Mouse (Mus musculus) monocyte, adult 5-6 weeks (primary cell): ENCODE results near the gene Spem1. TPM values are rescaled to one million over a fixed set of nuclear protein-coding genes. Genes with fewer than 3 reads are reported as not detected.

ENCODE experiments used
- ATAC-seq: fragments of 153-309, 156-312 bp; replicated peaks from 2 replicates; pipeline ENCODE4 v1.8.0; 2017; ENCODE audit warnings: mild to moderate bottlenecking; ENCODE audit not compliant: low TSS enrichment, insufficient number of reproducible peaks, severe bottlenecking, poor library complexity, low FRiP score
- total RNA-seq: library from RNA; stranded (forward); fragments of 200-1000, 200-491, 200-594 nt; gene quantifications from 3 replicates; pipeline ENCODE4 v1.2.3, GENCODE M21; 2017

Spem1 gene
- total RNA-seq, 1 experiment from 2014 or later = not detected

DNA sequence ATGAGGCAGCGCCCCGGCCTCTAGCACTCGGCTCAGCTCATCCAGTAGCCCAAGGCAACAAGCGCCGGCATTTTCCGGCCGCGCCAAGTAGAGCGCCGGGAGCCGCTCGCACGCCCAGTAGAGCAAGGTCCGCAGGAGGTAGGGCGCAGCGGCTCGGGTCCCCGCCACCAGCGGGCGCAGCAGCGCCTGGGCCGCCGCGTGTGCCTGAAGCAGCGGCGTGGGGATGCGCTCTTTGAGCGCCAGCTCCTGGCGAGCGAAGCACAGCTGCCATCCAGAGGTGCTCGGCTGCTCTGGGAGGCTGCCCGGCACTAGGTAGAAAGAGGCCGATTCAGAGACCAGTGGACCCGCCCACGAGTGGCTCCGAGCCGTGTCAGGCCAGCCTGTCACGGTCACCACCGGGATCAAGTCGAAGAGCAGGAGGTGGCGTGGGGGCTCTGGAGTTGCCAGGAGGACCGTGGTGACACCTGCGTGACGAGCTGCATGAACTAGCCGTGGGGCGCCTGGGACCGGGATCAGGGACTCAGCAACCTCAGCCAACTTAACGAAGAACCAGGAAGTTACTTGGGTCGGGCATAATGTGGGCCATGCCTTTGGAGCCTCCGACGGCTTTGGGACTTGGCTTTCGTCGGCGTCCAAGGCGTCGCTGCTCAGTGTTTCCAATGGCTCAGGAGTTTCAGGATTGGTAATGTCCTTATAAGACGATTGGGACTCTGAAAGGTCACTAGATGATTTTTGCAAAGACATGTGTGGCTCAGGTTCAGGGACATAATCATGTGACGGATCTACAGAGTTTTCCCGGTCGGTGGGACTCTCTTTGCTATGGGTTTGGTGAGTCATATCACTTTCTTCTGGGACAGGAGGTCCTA is 18.0 kb downstream of the Spem1 start:
- peak; percentile 36 for ATAC-seq

DNA sequence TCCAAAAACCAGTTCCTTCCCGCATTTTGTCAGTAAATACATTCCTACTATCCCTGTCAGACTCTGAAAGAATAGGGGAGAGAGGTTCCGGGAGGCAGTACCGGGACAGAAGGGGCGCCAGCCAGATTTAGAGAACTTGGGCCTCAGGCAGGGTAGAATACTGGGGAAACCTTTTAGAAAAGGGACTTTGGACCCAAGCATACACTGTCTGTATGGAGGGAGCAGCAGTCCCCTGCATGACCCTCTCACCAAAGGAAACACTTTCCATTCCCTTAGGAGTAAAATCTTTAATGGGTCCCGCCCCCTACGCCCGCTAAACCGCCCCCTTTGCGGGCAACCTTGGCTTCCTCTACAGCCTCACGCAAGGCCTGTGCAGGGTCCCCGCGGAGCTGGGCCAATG is 18.7 kb downstream of the Spem1 start:
- ATAC-seq = no peak

DNA sequence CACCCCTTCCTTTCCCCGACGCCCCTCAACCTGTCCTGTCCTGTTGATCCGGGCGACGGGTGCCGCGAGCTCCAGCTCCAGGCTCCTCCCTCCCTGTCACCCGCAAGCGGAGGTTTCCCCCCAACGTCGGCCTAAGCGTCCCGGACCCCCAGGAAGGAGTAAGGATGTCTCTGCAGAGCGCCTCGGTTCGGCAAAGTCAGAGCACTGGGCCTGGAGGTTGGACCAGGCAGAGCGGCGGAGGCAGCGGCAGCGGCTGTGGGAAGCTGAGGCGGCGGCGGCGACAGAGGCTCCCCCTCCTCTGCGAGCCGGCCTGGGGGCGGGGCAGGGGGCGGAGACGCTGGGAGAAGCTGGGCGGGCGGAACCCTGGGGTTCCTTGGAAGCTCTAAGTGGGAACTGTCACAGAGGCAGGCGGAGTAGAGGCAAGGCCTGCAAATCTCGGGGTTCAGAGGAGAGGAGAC is 19.3 kb downstream of the Spem1 start:
- ATAC-seq = no peak

DNA sequence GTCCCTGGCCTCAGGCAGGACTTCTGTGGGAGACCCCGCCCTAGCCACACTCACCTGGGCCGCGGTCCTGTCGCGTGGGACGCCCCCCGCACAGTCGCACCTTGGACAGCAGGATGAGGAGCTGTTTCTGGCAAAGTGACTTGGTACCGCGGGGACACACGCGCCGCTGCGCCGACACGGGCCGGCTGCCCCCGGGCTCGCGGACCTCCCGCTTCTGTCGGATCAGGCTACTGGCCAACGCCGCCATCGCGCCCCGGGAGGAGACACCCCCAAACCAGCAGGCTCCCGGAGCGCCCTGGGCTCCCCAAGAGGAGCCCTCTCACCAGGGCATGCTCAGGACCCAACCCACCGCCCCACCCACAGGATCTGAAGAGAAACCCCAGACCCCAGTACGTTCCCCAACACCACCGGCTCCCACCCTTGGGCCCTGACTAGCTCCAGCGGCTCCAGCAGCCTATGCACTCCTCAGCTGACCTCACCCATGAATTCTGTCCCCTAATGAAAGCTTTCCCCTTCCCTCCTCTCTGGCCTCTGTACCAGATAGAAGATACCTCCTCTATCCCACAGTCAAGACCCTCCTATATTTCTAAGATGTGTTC is 20.5 kb downstream of the Spem1 start, which contains the start of gene Fgf11:
Gene Fgf11, minus strand, starts transcription at position 479 of the 599 bp plus-strand sequence.
- ATAC-seq = no peak

DNA sequence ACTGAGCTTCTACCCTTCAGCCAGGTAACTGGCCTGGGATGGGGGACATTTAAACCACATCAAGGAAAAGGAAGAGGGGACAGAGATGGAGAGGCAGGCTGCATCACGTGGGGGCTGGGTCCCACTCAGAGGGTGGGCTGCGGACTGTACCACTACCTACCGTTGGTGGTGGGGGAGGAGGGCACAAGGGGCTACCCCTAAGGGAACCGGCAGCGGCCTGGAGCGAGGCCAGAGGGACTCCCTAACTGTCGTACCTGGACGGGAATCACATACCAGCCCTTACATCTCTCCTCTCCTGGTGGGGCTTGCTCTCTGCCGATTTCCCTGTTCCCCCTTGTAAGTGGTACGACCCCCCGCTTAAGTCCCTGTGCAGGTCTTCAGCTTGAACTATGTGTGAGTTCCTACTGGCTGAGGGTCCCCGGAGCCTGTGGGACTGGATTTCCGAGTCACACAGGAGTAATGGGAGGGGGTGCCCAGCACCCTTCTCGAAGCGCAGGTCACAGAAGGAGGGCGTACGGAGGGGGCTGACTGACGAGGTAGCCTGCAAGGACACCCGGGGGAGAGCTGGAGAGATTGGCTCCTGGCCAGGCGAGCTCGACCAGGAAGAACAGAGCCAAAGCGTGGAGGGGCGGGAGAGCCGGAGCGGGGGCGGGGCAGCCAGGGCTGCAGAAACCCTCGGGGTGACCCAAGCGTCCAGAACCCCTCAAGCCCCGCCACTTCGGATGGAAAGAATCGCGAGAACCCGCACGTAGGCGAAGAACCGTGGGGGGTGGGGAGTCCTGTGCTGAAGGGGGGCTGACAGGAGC is 21.4 kb downstream of the Spem1 start:
- ATAC-seq = no peak

DNA sequence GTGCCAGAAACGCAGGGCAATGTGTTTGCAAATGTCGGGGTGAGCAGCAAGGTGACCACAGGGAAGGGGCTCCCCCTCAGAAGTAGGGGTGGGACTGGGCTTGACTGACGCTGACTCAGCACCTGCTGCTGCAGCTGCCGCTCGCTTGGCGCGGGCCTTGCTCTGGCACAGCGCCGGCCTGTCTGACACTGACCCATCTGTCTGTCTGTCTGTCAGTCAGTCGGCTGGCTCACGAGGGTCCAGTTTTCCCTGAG is 21.9 kb downstream of the Spem1 start:
- ATAC-seq = 0 out of 2 replicates have a peak, but pooled peaks have one; percentile 4

DNA sequence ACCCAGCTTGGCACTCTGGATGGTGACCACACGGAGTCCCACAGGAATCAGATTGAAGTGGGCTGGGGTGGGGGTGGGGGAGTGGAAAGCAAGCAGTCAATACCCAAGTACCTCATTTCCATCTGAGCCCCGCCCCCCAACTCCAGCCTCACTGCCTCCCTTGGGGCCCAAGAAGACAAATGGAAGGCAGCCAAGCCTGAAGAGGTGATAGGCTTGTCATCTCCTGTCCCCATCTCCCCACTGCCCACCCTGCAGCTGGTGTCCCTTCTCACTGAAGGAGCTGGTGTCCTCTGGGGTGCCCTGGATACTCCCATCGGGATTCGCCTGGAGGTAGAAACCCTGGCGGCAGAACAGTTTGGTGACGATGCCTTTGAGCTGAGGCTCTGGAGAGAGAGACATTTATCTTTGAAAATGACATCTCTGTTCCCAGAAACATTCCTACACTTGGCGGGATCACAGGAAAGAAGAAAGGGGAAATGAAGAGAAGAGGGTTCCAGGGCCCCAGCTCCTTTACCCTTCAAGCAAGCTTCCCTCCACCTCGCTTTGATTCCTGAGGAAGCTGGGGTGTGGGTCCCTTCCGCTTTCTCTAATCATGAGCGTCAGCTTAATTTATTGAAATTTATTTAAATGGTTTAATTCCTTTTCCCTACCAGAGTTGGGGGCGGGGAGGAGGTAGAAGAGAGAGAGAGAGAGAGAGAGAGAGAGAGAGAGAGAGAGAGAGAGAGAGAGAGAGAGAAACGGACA is 22.4 kb downstream of the Spem1 start:
- no peak for ATAC-seq

DNA sequence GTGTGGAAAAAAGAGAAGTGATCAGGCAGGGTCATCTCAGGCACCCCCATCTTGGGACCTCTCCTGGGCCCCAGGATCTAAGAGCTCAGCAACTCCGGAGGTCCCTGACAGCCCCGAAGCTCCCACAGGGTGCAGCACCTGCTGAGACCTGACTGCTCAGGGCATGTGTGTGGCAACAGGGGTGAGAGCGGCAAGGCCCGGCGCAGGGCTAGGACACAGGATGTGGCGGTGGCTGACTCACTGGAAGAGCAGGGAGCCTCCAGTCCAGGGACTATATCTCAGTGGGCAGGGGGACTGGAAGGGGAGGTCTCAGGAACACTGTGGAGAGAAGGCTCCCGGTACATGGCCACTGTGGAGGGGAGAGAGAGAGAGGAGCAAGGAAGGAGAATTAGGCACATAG is 24.1 kb downstream of the Spem1 start:
- ATAC-seq = no peak

DNA sequence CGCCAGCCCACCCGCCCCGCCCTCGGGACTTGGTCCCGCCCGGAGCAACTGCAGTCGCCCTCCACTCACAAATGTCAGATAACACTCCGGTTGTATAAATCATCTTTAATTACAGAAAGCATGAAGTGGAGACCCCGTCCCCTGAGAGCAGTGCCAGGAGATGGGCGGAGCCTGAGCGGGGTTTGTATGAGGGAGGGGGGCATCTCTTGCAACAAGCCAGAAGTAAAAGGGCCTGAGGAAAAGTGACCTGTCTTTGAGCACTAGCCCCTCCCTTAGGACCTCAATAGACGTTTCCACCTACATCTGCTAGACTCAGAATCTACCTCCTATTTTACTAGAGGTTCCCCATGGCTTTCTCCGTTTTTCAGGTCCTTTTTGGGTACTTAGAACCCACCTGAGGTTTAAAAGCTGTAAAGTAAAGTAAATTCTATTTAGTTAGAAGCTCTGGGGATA is 26.0 kb downstream of the Spem1 start:
- no peak for ATAC-seq

DNA sequence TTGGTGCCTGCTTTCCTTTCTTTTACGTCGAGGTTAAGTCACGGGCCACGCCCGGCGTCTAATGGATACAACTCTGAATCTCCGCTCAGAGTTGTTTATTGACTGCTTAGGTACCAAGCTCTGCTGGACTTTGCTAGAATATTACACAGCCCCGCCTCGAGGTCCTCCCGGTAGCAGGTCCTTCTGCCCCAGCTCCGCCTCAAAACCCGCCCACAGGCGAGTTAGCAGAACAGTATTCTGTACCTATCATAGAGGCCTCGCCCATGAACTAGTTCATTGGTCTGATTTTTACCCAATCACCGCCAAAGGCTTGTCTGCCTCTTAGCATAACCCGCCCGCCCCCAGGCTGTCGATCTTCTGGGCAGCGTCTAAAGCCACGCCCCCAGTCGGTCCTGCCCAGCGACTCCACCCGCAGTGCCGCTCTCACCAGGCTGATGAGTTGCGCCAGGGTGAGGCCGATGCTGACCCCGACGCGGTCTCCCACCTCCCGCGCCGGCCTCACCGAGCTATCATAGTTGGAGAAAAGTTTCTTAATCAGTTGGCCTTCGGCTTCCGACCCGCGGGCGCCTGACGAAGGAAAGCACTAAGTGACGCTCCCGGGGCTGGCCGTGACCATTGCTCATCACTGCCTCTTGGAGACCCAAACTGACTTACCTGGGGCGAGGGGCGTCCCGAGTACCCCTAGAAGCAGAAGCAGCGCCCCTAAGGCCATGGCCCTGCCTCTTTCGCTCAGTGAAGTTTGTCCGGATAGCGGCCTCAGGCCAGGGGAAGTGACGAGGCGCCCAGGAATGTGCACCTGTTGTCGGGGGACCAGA is 26.6 kb downstream of the Spem1 start, which contains the start of gene Chrnb1:
Gene Chrnb1, minus strand, starts transcription at position 776 of the 815 bp plus-strand sequence.
- ATAC-seq = peak; percentile 95

DNA sequence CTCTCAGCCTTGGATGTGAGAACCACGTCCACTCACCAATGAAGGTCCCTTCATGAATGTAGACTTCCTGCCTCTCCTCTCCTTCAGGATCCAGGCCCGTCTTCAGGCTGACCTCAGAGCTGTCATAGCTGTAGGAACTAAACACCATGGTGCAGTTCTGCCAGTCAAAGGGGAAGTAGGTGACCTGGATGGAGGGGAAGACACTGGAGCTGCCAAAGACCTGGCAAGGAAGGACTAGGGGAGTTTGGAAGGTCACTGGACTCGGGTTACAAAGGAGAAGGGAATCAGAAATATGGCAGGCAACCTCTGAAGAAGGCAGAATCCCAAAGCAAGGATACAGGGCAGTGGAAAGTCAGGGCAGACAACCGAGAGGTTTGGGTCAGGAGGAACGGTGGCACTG is 28.6 kb downstream of the Spem1 start:
- no peak for ATAC-seq

DNA sequence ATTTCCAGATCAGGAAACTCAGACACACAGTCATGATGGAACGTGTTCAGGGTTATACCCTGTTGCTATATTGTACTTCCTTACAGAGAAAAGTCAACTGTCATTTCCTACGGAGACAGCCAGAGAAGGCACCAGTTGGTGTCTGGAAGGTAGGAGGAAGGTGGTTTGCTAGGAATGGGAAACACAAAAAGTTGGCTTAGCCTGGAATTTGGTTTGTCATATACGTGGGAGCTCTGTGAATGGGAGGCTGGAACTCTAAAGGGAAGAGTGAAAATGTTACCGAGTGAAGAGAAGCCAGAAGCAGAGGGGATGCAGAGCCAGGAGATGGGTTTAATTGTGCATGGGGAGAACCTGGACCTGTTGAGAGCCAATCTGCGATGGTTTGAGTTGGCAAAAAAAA is 30.6 kb downstream of the Spem1 start:
- no peak for ATAC-seq

DNA sequence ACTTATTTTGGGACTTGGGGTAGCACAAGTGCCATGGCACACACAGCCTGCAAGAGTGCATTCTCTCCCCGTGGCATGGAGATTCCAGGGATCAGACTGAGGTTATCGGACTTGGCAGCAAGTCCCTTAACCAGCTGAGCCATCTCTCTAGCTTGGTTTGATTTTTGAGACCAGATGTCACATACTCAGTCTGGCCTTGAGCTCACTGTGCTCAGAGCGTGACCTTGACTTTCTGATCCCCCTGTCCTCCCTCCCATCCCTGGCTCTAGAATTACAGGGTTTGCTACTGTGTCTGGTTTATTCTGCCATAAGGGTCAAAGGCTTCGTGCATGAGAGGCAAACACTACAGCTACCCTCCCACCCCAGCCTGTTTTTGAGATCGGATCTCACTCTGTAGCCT is 32.5 kb downstream of the Spem1 start:
- ATAC-seq = no peak

DNA sequence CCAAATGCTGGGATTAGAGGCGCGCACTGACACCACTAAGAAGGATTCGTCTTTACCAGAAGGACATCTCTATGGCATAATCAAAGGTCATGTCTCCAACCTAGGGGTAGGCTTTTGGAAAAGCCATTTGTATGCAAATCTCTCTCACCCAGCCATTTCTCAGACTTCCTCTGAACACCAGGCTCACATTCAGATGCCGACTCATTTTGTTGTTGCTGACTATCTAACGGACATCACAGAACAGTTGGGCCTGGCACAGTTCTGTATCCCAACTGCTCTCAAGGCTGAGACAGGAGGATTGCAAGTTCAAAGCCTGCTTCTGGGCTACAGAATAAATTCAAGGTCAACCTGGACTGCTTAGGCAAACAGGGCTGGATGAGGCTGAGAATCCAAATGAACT is 34.7 kb downstream of the Spem1 start:
- no peak for ATAC-seq

DNA sequence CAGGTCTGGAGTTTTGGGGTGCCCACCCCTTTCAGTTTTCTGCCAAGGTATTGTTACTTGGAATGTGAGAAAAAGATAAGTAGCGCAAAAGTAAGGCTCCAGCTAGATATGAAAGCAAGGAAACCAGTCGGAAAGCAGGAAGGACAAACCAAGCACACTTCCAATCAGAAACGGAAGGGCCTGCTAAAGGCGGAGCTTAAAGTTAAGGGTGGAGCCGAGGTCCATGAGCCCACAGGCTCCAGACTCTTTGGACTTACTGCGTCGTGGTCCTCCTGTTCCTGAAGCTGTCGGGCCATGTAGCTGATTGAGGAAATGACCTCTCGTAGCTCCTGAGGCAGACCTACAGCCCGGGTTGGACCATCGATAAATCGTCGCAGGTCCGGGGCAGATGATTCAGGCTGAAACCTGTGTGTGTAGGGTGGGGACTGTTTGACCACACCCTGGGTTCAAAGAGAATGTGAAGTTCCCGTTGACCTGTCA is 37.1 kb downstream of the Spem1 start:
- peak; percentile 77 for ATAC-seq

DNA sequence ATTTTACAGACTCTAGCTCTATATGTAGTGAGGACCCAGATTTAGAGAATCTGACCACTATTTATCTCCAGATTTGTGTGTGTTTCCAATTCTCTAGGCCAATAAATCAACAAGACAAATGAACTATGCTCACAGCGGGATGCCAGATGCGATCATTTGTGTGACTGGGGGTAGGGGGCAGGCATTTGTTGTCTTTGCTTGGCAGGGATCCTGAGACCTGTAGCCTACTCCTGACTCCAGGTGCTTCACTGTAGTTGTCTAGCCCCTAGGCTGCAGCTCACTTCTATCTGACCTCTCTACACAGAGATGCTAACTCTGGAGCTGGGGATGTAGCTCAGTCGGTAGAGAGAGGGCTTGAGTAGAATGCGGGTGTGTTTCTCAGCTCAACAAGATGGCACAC is 40.2 kb downstream of the Spem1 start:
- ATAC-seq = no peak

DNA sequence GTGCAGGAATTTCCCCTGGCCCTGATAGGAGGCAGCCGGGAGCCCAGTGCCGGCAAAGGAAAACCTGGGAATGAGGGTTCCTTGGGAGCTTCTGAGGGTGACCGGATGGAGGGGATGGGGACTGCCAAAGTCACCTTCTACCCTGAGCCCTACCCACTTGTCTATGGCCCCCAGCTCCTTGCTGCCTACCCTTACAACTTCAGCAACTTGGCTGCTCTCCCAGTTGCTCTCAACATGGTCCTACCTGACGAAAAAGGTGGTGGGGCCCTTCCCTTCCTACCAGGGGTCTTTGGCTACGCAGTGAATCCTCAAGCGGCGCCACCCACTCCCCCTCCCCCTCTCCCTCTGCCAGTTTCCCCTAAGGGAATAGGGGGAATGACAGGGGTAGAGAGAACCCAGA is 43.0 kb downstream of the Spem1 start:
- ATAC-seq = no peak
